23 mouse cellular contexts compared by ENCODE assay signal in the genomic region with DNA sequence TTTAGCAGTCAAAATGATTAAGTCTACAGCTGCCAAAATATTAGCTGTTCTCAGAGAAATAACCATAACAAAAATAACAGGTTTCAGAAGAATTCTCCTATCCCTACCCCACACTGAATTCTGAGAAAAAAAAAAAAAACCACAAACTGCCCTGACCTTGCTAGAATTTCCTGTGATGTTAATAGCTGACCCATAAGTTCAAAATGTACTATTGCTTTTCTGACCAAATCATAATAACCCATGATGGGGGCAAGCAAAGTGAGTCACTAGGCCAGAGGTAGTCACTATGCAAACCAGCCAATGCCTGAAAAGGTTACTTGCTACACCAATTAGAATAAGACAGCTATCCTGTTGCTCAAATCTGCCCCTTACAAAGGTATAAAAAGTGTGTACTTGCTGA. TPM values are rescaled to one million over a fixed set of nuclear protein-coding genes. Genes with fewer than 3 reads are reported as not detected.
DNase-seq lines count a peak whose midpoint lies in the region; ATAC-seq and TF ChIP-seq lines count a peak whose summit lies in the region.
"Had no signal": no experiment of that assay in that cellular context is flagged by ENCODE, and none has a peak within 500 bp of the region (broad histone marks: within the 10 kb centered on the region; RNA-seq: fewer than 3 reads in every experiment).

No protein-coding gene starts in this region.

- H3K36me3 ChIP-seq in midbrain, embryonic 11.5 days (ENCODE audit: control insufficient read depth, insufficient read depth, low read length): no peaks in the 10 kb centered on the region
- no peaks in the 10 kb centered on the region for H3K36me3 ChIP-seq in midbrain, embryonic 13.5 days
- H3K36me3 ChIP-seq: embryonic facial prominence, embryonic 13.5 days; embryonic facial prominence, embryonic 15.5 days; forebrain, embryonic 10.5 days; forebrain, embryonic 12.5 days had no signal

- intact Hi-C loops in gastrocnemius, adult 2 months (cut with DNase I): no loop called here

- no peak overlapping the region for H3K9ac ChIP-seq in midbrain, embryonic 11.5 days (ENCODE audit: low read length)
- H3K9ac ChIP-seq in midbrain, embryonic 13.5 days (replicated peaks): no peak overlapping the region
- H3K9ac ChIP-seq: embryonic facial prominence, embryonic 13.5 days; embryonic facial prominence, embryonic 15.5 days; forebrain, embryonic 12.5 days had no signal

- no peak for TF ChIP-seq CTCF in gastrocnemius, adult 2 months (IDR thresholded peaks at IDR 0.05)

- no peak overlapping the region for H3K4me2 ChIP-seq in midbrain, embryonic 11.5 days
- no peak overlapping the region for H3K4me2 ChIP-seq in midbrain, embryonic 13.5 days (replicated peaks)
- H3K4me2 ChIP-seq: embryonic facial prominence, embryonic 13.5 days; embryonic facial prominence, embryonic 15.5 days; forebrain, embryonic 12.5 days had no signal

- H3K4me3 ChIP-seq in midbrain, embryonic 11.5 days (ENCODE audit: low read depth, low read length): no peak overlapping the region
- no peak overlapping the region for H3K4me3 ChIP-seq in midbrain, embryonic 13.5 days (replicated peaks)
- H3K4me3 ChIP-seq in gastrocnemius, adult 2 months: no peak overlapping the region
- H3K4me3 ChIP-seq: embryonic facial prominence, embryonic 13.5 days; embryonic facial prominence, embryonic 15.5 days; forebrain, embryonic 10.5 days; forebrain, embryonic 12.5 days had no signal

- H3K9me3 ChIP-seq in midbrain, embryonic 11.5 days (ENCODE audit: control insufficient read depth, low read length): no peaks in the 10 kb centered on the region
- peaks cover 4% of the 10 kb centered on the region; the same call in 1 of the 2 replicates for H3K9me3 ChIP-seq in midbrain, embryonic 13.5 days
- H3K9me3 ChIP-seq: embryonic facial prominence, embryonic 13.5 days; embryonic facial prominence, embryonic 15.5 days; forebrain, embryonic 10.5 days; forebrain, embryonic 12.5 days had no signal

- H3K27ac ChIP-seq in midbrain, embryonic 11.5 days (ENCODE audit: low read depth, low read length): no peak overlapping the region
- H3K27ac ChIP-seq in midbrain, embryonic 13.5 days: no peak overlapping the region
- no peak overlapping the region for H3K27ac ChIP-seq in gastrocnemius, adult 2 months
- H3K27ac ChIP-seq: embryonic facial prominence, embryonic 13.5 days; embryonic facial prominence, embryonic 15.5 days; forebrain, embryonic 10.5 days; forebrain, embryonic 12.5 days had no signal

- DNase-seq in adrenal gland, adult 2 months: peak; percentile 30
- DNase-seq in adrenal gland, adult 18-20 months (ENCODE audit: low spot score in 2 of 2): no peak
- peak; percentile 17 for DNase-seq in midbrain, embryonic 11.5 days (ENCODE audit: low spot score, missing footprints)
- DNase-seq in fibroblast of lung, adult 2 months (ENCODE audit: low read depth): peak; percentile 71
- DNase-seq in gastrocnemius, adult 2 months: no peak
- DNase-seq: adrenal gland, postnatal 10 days; adrenal gland, postnatal 25 days; cerebellum, adult 11 months; cerebellum, adult 18-20 months; cerebellum, adult 8-10 months; cerebellum, adult 9-11 months; cerebellum, postnatal 14 days; cerebellum, postnatal 36 days; embryo, embryonic 11 days had no signal

- H3K27me3 ChIP-seq in midbrain, embryonic 11.5 days (ENCODE audit: control insufficient read depth, insufficient read depth, low read length): no peaks in the 10 kb centered on the region
- H3K27me3 ChIP-seq in midbrain, embryonic 13.5 days: no peaks in the 10 kb centered on the region
- H3K27me3 ChIP-seq: embryonic facial prominence, embryonic 13.5 days; embryonic facial prominence, embryonic 15.5 days; forebrain, embryonic 12.5 days had no signal

- no peaks in the 10 kb centered on the region for H3K4me1 ChIP-seq in midbrain, embryonic 11.5 days (ENCODE audit: control insufficient read depth, insufficient read depth, low read length)
- no peaks in the 10 kb centered on the region for H3K4me1 ChIP-seq in midbrain, embryonic 13.5 days (replicated peaks)
- H3K4me1 ChIP-seq: embryonic facial prominence, embryonic 13.5 days; embryonic facial prominence, embryonic 15.5 days had no signal

- no peak for ATAC-seq in midbrain, embryonic 11.5 days (ENCODE audit: low FRiP score)
- no peak for ATAC-seq in midbrain, embryonic 13.5 days
- ATAC-seq: forebrain, embryonic 14.5 days; forebrain, embryonic 16.5 days had no signal

RNA-seq across cellular contexts. Expression of gene Cpe, which starts 14.6 kb away (rescaled TPM):
- total RNA-seq in adrenal gland, adult 2 months (2021): 1,000 to 10,000 TPM in 1 of 2 experiments, 100 to 1,000 TPM in 1; 895 to 1,063 TPM
- polyA plus RNA-seq in adrenal gland, adult 2 months (2012; rRNA removed): 299 and 315 TPM in 2 replicates
- total RNA-seq in adrenal gland, adult 18-20 months (2021): 100 to 1,000 TPM; 765 to 787 TPM
- polyA plus RNA-seq in midbrain, embryonic 11.5 days (2014; fragmentation: Nextera tagmentation; extraction: Ambion mirVana): 356 and 390 TPM in 2 replicates
- 676 and 719 TPM in 2 replicates for polyA plus RNA-seq in midbrain, embryonic 13.5 days (2015; fragmentation: Nextera tagmentation; extraction: Ambion mirVana)
- total RNA-seq in gastrocnemius, adult 2 months (2021): 100 to 1,000 TPM; 196 to 239 TPM
- total RNA-seq: common myeloid progenitor, adult 5-6 weeks; MEL had no signal

RNA-seq across cellular contexts. Expression of gene Msmo1, which starts 26.1 kb away (rescaled TPM):
- 100 to 1,000 TPM; 213 to 344 TPM for total RNA-seq in adrenal gland, adult 2 months (2021)
- 19.4 and 34.0 TPM in 2 replicates for polyA plus RNA-seq in adrenal gland, adult 2 months (2012; rRNA removed)
- 100 to 1,000 TPM; 225 to 240 TPM for total RNA-seq in adrenal gland, adult 18-20 months (2021)
- polyA plus RNA-seq in midbrain, embryonic 11.5 days (2014; fragmentation: Nextera tagmentation; extraction: Ambion mirVana): 246 and 263 TPM in 2 replicates
- polyA plus RNA-seq in midbrain, embryonic 13.5 days (2015; fragmentation: Nextera tagmentation; extraction: Ambion mirVana): 155 and 168 TPM in 2 replicates
- 1 to 10 TPM; 3.0 to 5.5 TPM for total RNA-seq in gastrocnemius, adult 2 months (2021)

Comparison
In these comparisons a context has a peak if more than half of its experiments do, and no peak if none do; other contexts are left out.
1. DNase-seq: peak in adrenal gland, adult 2 months (single experiment), midbrain, embryonic 11.5 days (single experiment) and fibroblast of lung, adult 2 months (single experiment); none in adrenal gland, adult 18-20 months (0 of 2) and gastrocnemius, adult 2 months (single experiment).
2. RNA of gene Msmo1, which starts 26.1 kb away (total RNA-seq): 213 to 344 TPM in adrenal gland, adult 2 months and 225 to 240 TPM in adrenal gland, adult 18-20 months; 3.0 to 5.5 TPM in gastrocnemius, adult 2 months; every median in the first group is over 10 times any median in the second.